Mouse (Mus musculus) ES-E14 (cell line): Measurements from ENCODE around the gene Anapc4.

Source experiments
- MAFK ChIP-seq: IDR thresholded peaks from 2 replicates; pipeline ENCODE4 v1.6.1; 2014; ENCODE audit warnings: mild to moderate bottlenecking, low read depth, low read length, inconsistent platforms; ENCODE audit not compliant: insufficient read depth
- ZC3H11A ChIP-seq: IDR thresholded peaks from 2 replicates; pipeline ENCODE4 v1.6.1; 2012; ENCODE audit warnings: low read depth, mild to moderate bottlenecking, inconsistent platforms, low read length, borderline replicate concordance

- no peak for TF ChIP-seq MAFK
- no peak for TF ChIP-seq ZC3H11A
Observed at GRCm38 (mm10) chr5:52786556-52787322, 47.1 kb upstream of the Anapc4 start.
